Mouse (Mus musculus): ENCODE results near the gene Tmem91. TPM values are rescaled to one million over a fixed set of nuclear protein-coding genes. Genes with fewer than 3 reads are reported as not detected.

Gene Tmem91
- polyA plus RNA-seq, 1 experiment from 2014 or later, result 2.0 TPM

DNA sequence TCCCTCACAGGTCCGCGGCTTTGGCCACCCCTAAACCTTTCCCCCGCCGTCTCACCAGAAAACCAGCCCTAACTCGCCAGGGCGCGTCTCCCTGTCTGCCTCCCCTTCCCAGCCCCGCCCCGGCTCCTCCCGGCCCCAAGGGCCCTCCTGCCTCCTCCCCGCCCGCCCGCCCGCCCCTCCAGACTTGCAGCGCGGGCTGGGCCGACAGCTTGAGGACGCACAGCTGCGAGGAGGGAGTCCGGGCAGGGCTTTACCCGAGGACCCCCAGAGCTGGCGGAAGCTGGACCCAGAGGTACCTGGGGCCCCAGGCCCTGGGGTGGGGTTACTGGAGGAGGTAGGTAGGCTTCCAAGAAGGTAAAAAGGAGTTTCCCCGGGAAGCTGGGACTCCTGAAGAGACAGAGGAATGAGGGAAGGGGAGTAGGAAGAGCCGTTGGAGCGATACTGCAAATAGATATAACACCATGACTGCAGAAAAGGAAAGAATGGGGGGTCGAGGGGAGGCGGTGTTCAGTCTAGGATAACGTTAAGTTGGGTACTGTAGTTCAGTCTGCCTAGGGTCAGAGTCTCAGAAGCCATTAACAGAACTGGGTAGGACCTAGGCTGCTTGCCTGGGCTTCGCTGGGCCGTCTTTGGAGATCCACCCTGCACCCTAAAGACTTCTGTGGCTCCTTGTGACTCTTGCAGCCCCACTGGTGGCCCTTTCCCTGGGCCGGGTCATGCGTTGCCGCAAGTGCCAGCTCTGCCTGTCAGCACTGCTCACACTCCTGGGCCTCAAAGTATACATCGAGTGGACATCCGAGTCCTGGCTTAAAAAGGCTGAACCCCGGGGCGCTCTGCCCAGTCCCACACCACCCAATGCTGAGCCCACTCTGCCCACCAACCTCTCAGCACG is 47.3 kb downstream of the Tmem91 start:
- Histone ChIP-seq H3K9me3 (ENCODE audit: low read length) (no peaks in the 10 kb centered on the region), H3K36me3 (ENCODE audit: insufficient read depth, low read length) (peaks cover 11% of the 10 kb centered on the region; the same call in 1 of the 2 replicates)

DNA sequence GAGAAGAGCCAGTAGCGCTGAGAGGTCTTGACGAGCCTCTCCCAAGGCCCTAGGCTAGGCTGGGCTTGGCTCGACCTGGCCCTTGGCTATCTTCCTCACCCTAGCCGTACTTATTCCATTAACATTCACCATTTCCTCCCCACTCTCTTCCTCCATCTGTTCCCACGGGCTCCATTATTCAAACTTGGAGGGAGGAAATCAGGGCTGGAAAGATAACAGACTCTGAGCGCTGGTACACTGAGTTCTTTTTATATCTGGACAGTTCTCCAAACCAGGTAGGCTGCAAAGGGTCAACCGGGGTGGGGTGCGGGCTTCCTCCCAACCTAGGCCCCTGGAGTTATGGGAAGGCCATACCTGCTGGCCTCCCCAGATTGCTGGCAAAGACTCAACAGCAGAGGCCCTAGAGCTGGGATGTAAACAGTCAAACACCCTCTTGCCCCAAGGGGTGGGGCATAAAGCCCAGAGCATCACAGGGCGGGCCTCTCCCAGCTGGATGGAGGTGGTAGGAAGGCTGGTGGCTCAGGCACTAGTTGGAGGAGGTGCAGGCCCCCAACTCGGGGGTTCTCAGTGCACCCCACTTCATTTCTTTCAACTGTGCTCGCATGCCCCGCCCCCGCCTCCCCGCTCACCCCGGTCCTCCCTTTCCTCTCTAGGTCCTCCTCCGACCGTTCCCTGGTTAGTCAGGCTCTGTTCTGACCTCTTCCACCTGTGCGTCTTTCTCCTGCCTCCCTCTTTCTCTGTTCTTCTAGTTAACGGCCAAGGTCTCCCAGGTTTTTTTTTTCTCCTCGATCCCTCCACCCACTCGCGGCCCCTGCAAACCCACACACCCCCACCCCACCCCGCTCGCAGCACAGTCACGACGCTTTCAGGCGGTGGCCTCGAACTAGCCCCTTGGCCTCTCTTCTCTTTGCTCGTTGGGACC is 48.2 kb downstream of the Tmem91 start, which contains the start of gene B3gnt8:
Gene B3gnt8 (plus strand): TSS at position 146 of the 922 bp plus-strand sequence.
- 9% methylated on average over 26 of the region's 29 CpGs for WGBS
- ATAC-seq, result peak; percentile 71

More for the DNA sequence above, 47.3 kb downstream of the Tmem91 start:
- Histone ChIP-seq H3K9ac (replicated peaks; ENCODE audit: low read depth) (peak overlapping the region; percentile 36; the same call in 1 of the 2 replicates), H3K4me1 (ENCODE audit: insufficient read depth, low read depth, low read length) (peaks cover 13% of the 10 kb centered on the region; the same call in 1 of the 2 replicates), H3K4me3 (ENCODE audit: low read depth, low read length) (peak overlapping the region; percentile 42), H3K27ac (ENCODE audit: low read length) (peak overlapping the region; percentile 62; the same call in 1 of the 2 replicates), H3K4me2 (replicated peaks; ENCODE audit: low read depth, low read length) (peak overlapping the region; percentile 77), H3K27me3 (replicated peaks; ENCODE audit: insufficient read depth, low read length) (no peaks in the 10 kb centered on the region)
- ATAC-seq (peak; percentile 88), DNase-seq (ENCODE audit: low spot score) (peak; percentile 72)
- TF ChIP-seq EP300 (IDR thresholded peaks at IDR 0.05) (no peak), CTCF (IDR thresholded peaks at IDR 0.05) (no peak)
- 11% methylated on average over 38 of the region's 38 CpGs for WGBS

GRCm38 (mm10) chr7:25625594-25626250 is 49.2 kb downstream of the Tmem91 start:
- Histone ChIP-seq H3K27ac (ENCODE audit: low read length) (no peak overlapping the region), H3K36me3 (ENCODE audit: insufficient read depth, low read length) (peaks cover 9% of the 10 kb centered on the region; the same call in 1 of the 2 replicates), H3K27me3 (replicated peaks; ENCODE audit: insufficient read depth, low read length) (no peaks in the 10 kb centered on the region), H3K4me3 (ENCODE audit: low read depth, low read length) (no peak overlapping the region), H3K9me3 (ENCODE audit: low read length) (no peaks in the 10 kb centered on the region), H3K9ac (replicated peaks; ENCODE audit: low read depth) (no peak overlapping the region), H3K4me2 (replicated peaks; ENCODE audit: low read depth, low read length) (no peak overlapping the region), H3K4me1 (ENCODE audit: insufficient read depth, low read depth, low read length) (peaks cover 13% of the 10 kb centered on the region; the same call in 1 of the 2 replicates)
- ATAC-seq, result no peak
- TF ChIP-seq CTCF (IDR thresholded peaks at IDR 0.05) (peak; percentile 71), EP300 (IDR thresholded peaks at IDR 0.05) (no peak)
- 75% methylated on average over 10 of the region's 10 CpGs for WGBS
- peak; percentile 29 for DNase-seq (ENCODE audit: low spot score)

More for the DNA sequence above, 48.2 kb downstream of the Tmem91 start, which contains the start of gene B3gnt8:
- no peaks in the 10 kb centered on the region for H3K9me3 ChIP-seq (ENCODE audit: low read length)
- peak within 1 kb of the TSS; percentile 42 for H3K4me3 ChIP-seq (ENCODE audit: low read depth, low read length)
- peak; percentile 70 for DNase-seq (ENCODE audit: low spot score)
- H3K27me3 ChIP-seq (replicated peaks; ENCODE audit: insufficient read depth, low read length), result no peaks in the 10 kb centered on the region
- TF ChIP-seq CTCF (IDR thresholded peaks at IDR 0.05), result no peak
- 0 out of 2 replicates have a peak, but pooled peaks have one; percentile 8 for TF ChIP-seq EP300 (IDR thresholded peaks at IDR 0.05)
- peak within 1 kb of the TSS; percentile 62; the same call in 1 of the 2 replicates for H3K27ac ChIP-seq (ENCODE audit: low read length)
- peaks cover 13% of the 10 kb centered on the region; the same call in 1 of the 2 replicates for H3K4me1 ChIP-seq (ENCODE audit: insufficient read depth, low read depth, low read length)
- peak within 1 kb of the TSS; percentile 36; the same call in 1 of the 2 replicates for H3K9ac ChIP-seq (replicated peaks; ENCODE audit: low read depth)
- peaks cover 9% of the 10 kb centered on the region; the same call in 1 of the 2 replicates for H3K36me3 ChIP-seq (ENCODE audit: insufficient read depth, low read length)
- H3K4me2 ChIP-seq (replicated peaks; ENCODE audit: low read depth, low read length), result peak within 1 kb of the TSS; percentile 77

- Histone ChIP-seq H3K4me1 (ENCODE audit: insufficient read depth, low read depth, low read length) (peaks cover 13% of the 10 kb centered on the region; the same call in 1 of the 2 replicates), H3K27ac (ENCODE audit: low read length) (no peak overlapping the region), H3K36me3 (ENCODE audit: insufficient read depth, low read length) (peaks cover 9% of the 10 kb centered on the region; the same call in 1 of the 2 replicates), H3K9ac (replicated peaks; ENCODE audit: low read depth) (no peak overlapping the region), H3K4me3 (ENCODE audit: low read depth, low read length) (no peak overlapping the region), H3K4me2 (replicated peaks; ENCODE audit: low read depth, low read length) (no peak overlapping the region), H3K27me3 (replicated peaks; ENCODE audit: insufficient read depth, low read length) (no peaks in the 10 kb centered on the region), H3K9me3 (ENCODE audit: low read length) (no peaks in the 10 kb centered on the region)
- TF ChIP-seq EP300 (IDR thresholded peaks at IDR 0.05), result no peak
- no peak for TF ChIP-seq CTCF (IDR thresholded peaks at IDR 0.05)
- WGBS, result 43% methylated on average over 5 of the region's 5 CpGs
- ATAC-seq (peak; percentile 3; the same call in 1 of the 2 replicates), DNase-seq (ENCODE audit: low spot score) (no peak)
Observed at GRCm38 (mm10) chr7:25624851-25625250, 50.1 kb downstream of the Tmem91 start.

GRCm38 (mm10) chr7:25623857-25624370 is 51.1 kb downstream of the Tmem91 start:
- Histone ChIP-seq H3K4me2 (replicated peaks; ENCODE audit: low read depth, low read length) (no peak overlapping the region), H3K4me3 (ENCODE audit: low read depth, low read length) (no peak overlapping the region), H3K27ac (ENCODE audit: low read length) (no peak overlapping the region), H3K36me3 (ENCODE audit: insufficient read depth, low read length) (peaks cover 9% of the 10 kb centered on the region; the same call in 1 of the 2 replicates), H3K4me1 (ENCODE audit: insufficient read depth, low read depth, low read length) (peaks cover 17% of the 10 kb centered on the region; the same call in 1 of the 2 replicates), H3K27me3 (replicated peaks; ENCODE audit: insufficient read depth, low read length) (no peaks in the 10 kb centered on the region), H3K9me3 (ENCODE audit: low read length) (no peaks in the 10 kb centered on the region), H3K9ac (replicated peaks; ENCODE audit: low read depth) (no peak overlapping the region)
- no peak for ATAC-seq
- TF ChIP-seq EP300 (IDR thresholded peaks at IDR 0.05), result no peak
- no peak for TF ChIP-seq CTCF (IDR thresholded peaks at IDR 0.05)
- 88% methylated on average over 11 of the region's 11 CpGs for WGBS
- DNase-seq (ENCODE audit: low spot score), result no peak

All from lung, postnatal 0 days (tissue).